ENCODE assay signal across 8 mouse cellular contexts in genomic region chr5:45534319-45535098, GRCm38 (mm10). TPM values are rescaled to one million over a fixed set of nuclear protein-coding genes. Genes with fewer than 3 reads are reported as not detected.
A peak's percentile ranks its signal among the peaks of the same experiment; 100 is the strongest.
DNase-seq lines count a peak whose midpoint lies in the region; ATAC-seq and TF ChIP-seq lines count a peak whose summit lies in the region.

No protein-coding gene starts in this region.

- no peak overlapping the region for H3K4me3 ChIP-seq in MEL (ENCODE audit: control insufficient read depth in 1 of 2, insufficient read depth in 1 of 2, low read depth in 2 of 2, low read length in 2 of 2)
- H3K4me3 ChIP-seq in forebrain, embryonic 13.5 days, result no peak overlapping the region
- H3K4me3 ChIP-seq in hindbrain, embryonic 13.5 days, result no peak overlapping the region
- H3K4me3 ChIP-seq in lung, embryonic 16.5 days (ENCODE audit: low read length), result no peak overlapping the region

- no peaks in the 10 kb centered on the region for H3K79me2 ChIP-seq in MEL (ENCODE audit: control insufficient read depth, insufficient read depth, low read length, poor library complexity)

- no peaks in the 10 kb centered on the region for H3K9me3 ChIP-seq in MEL (replicated peaks; ENCODE audit: insufficient read depth, low read length)
- no peaks in the 10 kb centered on the region for H3K9me3 ChIP-seq in forebrain, embryonic 13.5 days (replicated peaks)
- H3K9me3 ChIP-seq in hindbrain, embryonic 13.5 days, result no peaks in the 10 kb centered on the region
- no peaks in the 10 kb centered on the region for H3K9me3 ChIP-seq in lung, embryonic 16.5 days (ENCODE audit: control insufficient read depth, low read length)

- no peaks in the 10 kb centered on the region for H3K36me3 ChIP-seq in MEL (ENCODE audit: control insufficient read depth in 1 of 2, insufficient read depth in 2 of 2, low read length in 2 of 2)
- peaks cover 30% of the 10 kb centered on the region for H3K36me3 ChIP-seq in forebrain, embryonic 13.5 days (ENCODE audit: poor library complexity, severe bottlenecking)
- H3K36me3 ChIP-seq in hindbrain, embryonic 13.5 days, result peaks cover 24% of the 10 kb centered on the region
- H3K36me3 ChIP-seq in lung, embryonic 16.5 days (ENCODE audit: control insufficient read depth, insufficient read depth, low read length), result no peaks in the 10 kb centered on the region

- peak; percentile 53 for DNase-seq in MEL (ENCODE audit: low read depth, low spot score)
- DNase-seq in c-Kit-positive CD71-positive TER-119-negative erythroid progenitor cells, embryonic 14.5 days (ENCODE audit: low read depth), result peak; percentile 33
- peak; percentile 71 to 76 for DNase-seq in layer of hippocampus, postnatal 10 days (ENCODE audit: low spot score in 2 of 2)
- DNase-seq in ovary, postnatal 36 days (ENCODE audit: low spot score), result peak; percentile 51
- peak; percentile 17 to 25 for DNase-seq in urinary bladder, postnatal 36 days (ENCODE audit: low spot score in 2 of 2)

- TF ChIP-seq RAD21 in MEL (IDR thresholded peaks at IDR 0.05; ENCODE audit: low read depth, low read length), result peak; percentile 68

- no peak overlapping the region for H3K27ac ChIP-seq in MEL (ENCODE audit: control insufficient read depth, low read depth, low read length)
- no peak overlapping the region for H3K27ac ChIP-seq in forebrain, embryonic 13.5 days
- H3K27ac ChIP-seq in hindbrain, embryonic 13.5 days, result no peak overlapping the region
- H3K27ac ChIP-seq in lung, embryonic 16.5 days (ENCODE audit: low read length), result no peak overlapping the region

- TF ChIP-seq POLR2A in MEL (IDR thresholded peaks at IDR 0.05; ENCODE audit: control insufficient read depth in 1 of 2, insufficient read depth in 1 of 2, low read depth in 1 of 2, low read length in 2 of 2, poor library complexity in 1 of 2), result no peak

- 6% methylated on average over 17 of the region's 17 CpGs for WGBS in forebrain, embryonic 13.5 days
- 5% methylated on average over 17 of the region's 17 CpGs for WGBS in hindbrain, embryonic 13.5 days
- WGBS in lung, embryonic 16.5 days, result 9% methylated on average over 17 of the region's 17 CpGs

- no peaks in the 10 kb centered on the region for H3K4me1 ChIP-seq in MEL (ENCODE audit: control insufficient read depth in 1 of 2, insufficient read depth in 2 of 2, low read length in 2 of 2)
- H3K4me1 ChIP-seq in forebrain, embryonic 13.5 days, result peaks cover 4% of the 10 kb centered on the region; the same call in 1 of the 2 replicates
- peaks cover 4% of the 10 kb centered on the region; the same call in 1 of the 2 replicates for H3K4me1 ChIP-seq in hindbrain, embryonic 13.5 days (replicated peaks)
- H3K4me1 ChIP-seq in lung, embryonic 16.5 days (replicated peaks; ENCODE audit: control insufficient read depth, insufficient read depth, low read length), result no peaks in the 10 kb centered on the region

- H3K27me3 ChIP-seq in MEL (ENCODE audit: control insufficient read depth in 1 of 2, insufficient read depth in 2 of 2, low read length in 2 of 2), result peaks cover 0 to 2% of the 10 kb centered on the region in 2 experiments; a peak in 2 of 4 replicates
- H3K27me3 ChIP-seq in forebrain, embryonic 13.5 days, result no peaks in the 10 kb centered on the region
- H3K27me3 ChIP-seq in hindbrain, embryonic 13.5 days, result no peaks in the 10 kb centered on the region
- no peaks in the 10 kb centered on the region for H3K27me3 ChIP-seq in lung, embryonic 16.5 days (ENCODE audit: control insufficient read depth, insufficient read depth, low read depth, low read length)

- peak; percentile 86 for ATAC-seq in forebrain, embryonic 13.5 days
- ATAC-seq in hindbrain, embryonic 13.5 days (ENCODE audit: low FRiP score), result peak; percentile 82
- ATAC-seq in lung, embryonic 16.5 days (ENCODE audit: low read depth), result peak; percentile 56

- TF ChIP-seq CTCF in MEL (IDR thresholded peaks at IDR 0.05 in 2 of 3, conservative IDR thresholded peaks at IDR 0.05 in 1 of 3; ENCODE audit: control insufficient read depth in 1 of 3, insufficient read depth in 1 of 3, low read depth in 2 of 3, low read length in 3 of 3, poor library complexity in 1 of 3, severe bottlenecking in 1 of 3), result peak; percentile 44 to 85 (median 77)

- H3K9ac ChIP-seq in MEL (ENCODE audit: control insufficient read depth, low read depth, low read length, poor library complexity, severe bottlenecking), result no peak overlapping the region
- H3K9ac ChIP-seq in forebrain, embryonic 13.5 days, result 0 out of 2 replicates have a peak overlapping the region, but pooled peaks have one; percentile 5
- H3K9ac ChIP-seq in hindbrain, embryonic 13.5 days, result 0 out of 2 replicates have a peak overlapping the region, but pooled peaks have one; percentile 5
- H3K9ac ChIP-seq in lung, embryonic 16.5 days (ENCODE audit: low read length), result no peak overlapping the region

- H3K4me2 ChIP-seq in forebrain, embryonic 13.5 days, result peak overlapping the region; percentile 37; the same call in 1 of the 2 replicates
- no peak overlapping the region for H3K4me2 ChIP-seq in hindbrain, embryonic 13.5 days
- no peak overlapping the region for H3K4me2 ChIP-seq in lung, embryonic 16.5 days (ENCODE audit: low read depth, low read length)

- TF ChIP-seq EP300 in MEL (IDR thresholded peaks at IDR 0.05; ENCODE audit: low read depth in 1 of 2, low read length in 2 of 2), result no peak

TF ChIP-seq in MEL, 35 proteins besides CTCF, POLR2A, EP300 and RAD21:
- TF ChIP-seq MYC (IDR thresholded peaks at IDR 0.05; ENCODE audit: low read depth, low read length) (0 out of 2 replicates have a peak, but pooled peaks have one; percentile 18), MXI1 (IDR thresholded peaks at IDR 0.05; ENCODE audit: low read depth, low read length) (no peak), TAL1 (IDR thresholded peaks at IDR 0.05; ENCODE audit: low read length) (no peak), SMC3 (IDR thresholded peaks at IDR 0.05; ENCODE audit: low read depth, low read length) (peak; percentile 88), HCFC1 (IDR thresholded peaks at IDR 0.05; ENCODE audit: low read depth, low read length) (no peak), ZC3H11A (IDR thresholded peaks at IDR 0.05; ENCODE audit: low read depth, low read length) (peak; percentile 60), GABPA (IDR thresholded peaks at IDR 0.05; ENCODE audit: low read depth, low read length) (no peak), ELF1 (IDR thresholded peaks at IDR 0.05; ENCODE audit: low read depth, low read length) (no peak)

RNA-seq across cellular contexts. Expression of gene Med28, which starts 14.5 kb away (rescaled TPM):
- 192 and 195 TPM in 2 replicates for total RNA-seq in MEL (2012; rRNA removed)
- 100 to 1,000 TPM in 1 of 2 experiments, not detected in 1; 177 TPM for polyA plus RNA-seq in MEL (2012; ENCODE audit: insufficient read depth in 1 of 2, insufficient read length in 2 of 2, low read depth in 1 of 2, low replicate concordance in 2 of 2, missing spikeins in 1 of 2)
- 318 and 344 TPM in 2 replicates for polyA plus RNA-seq in forebrain, embryonic 13.5 days (2015; fragmentation: Nextera tagmentation; extraction: Ambion mirVana)
- 264 and 272 TPM in 2 replicates for polyA plus RNA-seq in hindbrain, embryonic 13.5 days (2015; fragmentation: Nextera tagmentation; extraction: Ambion mirVana)
- 10 to 100 TPM; 80.0 to 83.5 TPM for total RNA-seq in layer of hippocampus, postnatal 10 days (2021)
- 232 and 240 TPM in 2 replicates for polyA plus RNA-seq in lung, embryonic 16.5 days (2015; fragmentation: Nextera tagmentation; extraction: Ambion mirVana)

RNA-seq across cellular contexts. Expression of gene Lap3, which starts 41.3 kb away (rescaled TPM):
- 203 and 205 TPM in 2 replicates for total RNA-seq in MEL (2012; rRNA removed)
- 100 to 1,000 TPM; 172 to 213 TPM for polyA plus RNA-seq in MEL (2012; ENCODE audit: insufficient read depth in 1 of 2, insufficient read length in 2 of 2, low read depth in 1 of 2, low replicate concordance in 2 of 2, missing spikeins in 1 of 2)
- 47.9 and 50.3 TPM in 2 replicates for polyA plus RNA-seq in forebrain, embryonic 13.5 days (2015; fragmentation: Nextera tagmentation; extraction: Ambion mirVana)
- 31.5 and 35.1 TPM in 2 replicates for polyA plus RNA-seq in hindbrain, embryonic 13.5 days (2015; fragmentation: Nextera tagmentation; extraction: Ambion mirVana)
- total RNA-seq in layer of hippocampus, postnatal 10 days (2021), result 10 to 100 TPM; 48.2 to 51.6 TPM
- 88.9 and 89.2 TPM in 2 replicates for polyA plus RNA-seq in lung, embryonic 16.5 days (2015; fragmentation: Nextera tagmentation; extraction: Ambion mirVana)

Comparison
In these comparisons a context has a peak if more than half of its experiments do, and no peak if none do; other contexts are left out.
1. DNase-seq: peak in every context shown above with its lines; median percentile 74 in layer of hippocampus, postnatal 10 days; 53 in MEL; 51 in ovary, postnatal 36 days; 33 in c-Kit-positive CD71-positive TER-119-negative erythroid progenitor cells, embryonic 14.5 days; 21 in urinary bladder, postnatal 36 days.
2. H3K9ac ChIP-seq: peak in forebrain, embryonic 13.5 days (single experiment) and hindbrain, embryonic 13.5 days (single experiment); none in MEL (single experiment) and lung, embryonic 16.5 days (single experiment).
3. Peak in every context shown above with its lines, with median percentiles within 50 percentile points of each other: ATAC-seq.